Mouse (Mus musculus): ENCODE data around the gene 1700029P11Rik. TPM values are rescaled to one million over a fixed set of nuclear protein-coding genes. Genes with fewer than 3 reads are reported as not detected.

The 1700029P11Rik gene
- polyA plus RNA-seq, 1 experiment, result not detected

DNA sequence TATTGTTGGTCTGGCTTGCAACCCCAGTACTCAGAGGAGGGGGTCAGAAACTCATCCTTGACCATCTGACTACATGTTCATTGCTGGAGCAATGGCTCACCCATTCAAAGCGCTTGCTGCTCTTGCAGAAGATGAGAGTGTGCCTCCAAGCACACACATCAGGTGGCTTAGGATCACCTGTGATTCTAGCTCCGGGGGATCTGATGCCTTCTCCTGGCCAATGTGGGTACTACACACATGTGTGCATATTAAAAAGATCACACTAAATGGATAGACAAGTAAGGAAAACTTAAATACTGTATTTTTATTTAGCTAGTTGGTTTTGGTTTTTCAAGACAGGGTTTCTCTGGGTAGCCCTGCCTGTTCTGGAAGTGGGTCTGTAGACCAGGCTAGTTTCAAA, 39.3 kb upstream of the 1700029P11Rik start:
- TF ChIP-seq POLR2A (IDR thresholded peaks at IDR 0.05; ENCODE audit: borderline replicate concordance, extremely low read depth, insufficient read depth, insufficient read length, poor library complexity, severe bottlenecking), result no peak
- peak; percentile 9; the same call in 1 of the 2 replicates for TF ChIP-seq CTCF (IDR thresholded peaks at IDR 0.05; ENCODE audit: borderline replicate concordance, extremely low read depth, insufficient read depth, insufficient read length)
- no peak for DNase-seq (ENCODE audit: low read depth)

GRCm38 (mm10) chr15:81943176-81943749, 37.1 kb upstream of the 1700029P11Rik start:
- TF ChIP-seq POLR2A (IDR thresholded peaks at IDR 0.05; ENCODE audit: borderline replicate concordance, extremely low read depth, insufficient read depth, insufficient read length, poor library complexity, severe bottlenecking), result no peak
- no peak for TF ChIP-seq CTCF (IDR thresholded peaks at IDR 0.05; ENCODE audit: borderline replicate concordance, extremely low read depth, insufficient read depth, insufficient read length)
- peak; percentile 49 for DNase-seq (ENCODE audit: low read depth)

GRCm38 (mm10) chr15:81949076-81949475, 31.3 kb upstream of the 1700029P11Rik start:
- DNase-seq (ENCODE audit: low read depth), result no peak
- no peak for TF ChIP-seq POLR2A (IDR thresholded peaks at IDR 0.05; ENCODE audit: borderline replicate concordance, extremely low read depth, insufficient read depth, insufficient read length, poor library complexity, severe bottlenecking)
- TF ChIP-seq CTCF (IDR thresholded peaks at IDR 0.05; ENCODE audit: borderline replicate concordance, extremely low read depth, insufficient read depth, insufficient read length), result no peak

DNA sequence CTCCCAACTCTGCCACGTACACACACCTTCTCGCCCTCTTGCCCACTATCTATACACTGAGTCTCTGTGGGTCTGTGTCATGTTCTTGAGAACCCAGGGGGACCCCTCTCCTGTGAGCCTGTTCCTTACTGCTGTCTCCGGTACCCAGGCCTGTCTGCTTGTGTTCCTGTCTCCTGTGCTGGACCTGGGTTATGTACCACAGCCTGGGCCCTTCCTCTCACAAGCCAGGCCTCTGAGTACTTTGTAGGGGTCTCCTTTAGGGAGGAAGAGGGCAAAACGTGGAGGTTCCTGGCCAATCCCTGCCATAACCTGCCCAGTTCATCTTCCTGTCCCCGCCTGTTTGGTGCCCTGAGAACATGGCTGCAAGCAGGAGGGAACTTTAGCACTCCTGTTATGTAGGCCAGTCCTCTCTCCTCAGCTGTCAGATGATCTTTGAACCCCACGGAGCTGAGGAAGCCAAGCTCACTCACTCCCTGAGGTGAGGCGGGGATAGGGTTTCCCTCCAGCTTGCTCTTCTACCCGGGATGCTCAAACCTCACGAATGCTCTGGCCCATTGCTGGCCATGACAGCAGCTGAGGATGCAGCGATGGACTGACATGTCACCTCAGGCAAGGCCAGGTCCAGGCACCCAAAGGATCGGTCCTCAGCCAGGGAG, 30.7 kb upstream of the 1700029P11Rik start:
- no peak for DNase-seq (ENCODE audit: low read depth)
- TF ChIP-seq POLR2A (IDR thresholded peaks at IDR 0.05; ENCODE audit: borderline replicate concordance, extremely low read depth, insufficient read depth, insufficient read length, poor library complexity, severe bottlenecking) (no peak), CTCF (IDR thresholded peaks at IDR 0.05; ENCODE audit: borderline replicate concordance, extremely low read depth, insufficient read depth, insufficient read length) (no peak)

- DNase-seq (ENCODE audit: low read depth), result no peak
- TF ChIP-seq CTCF (IDR thresholded peaks at IDR 0.05; ENCODE audit: borderline replicate concordance, extremely low read depth, insufficient read depth, insufficient read length) (no peak), POLR2A (IDR thresholded peaks at IDR 0.05; ENCODE audit: borderline replicate concordance, extremely low read depth, insufficient read depth, insufficient read length, poor library complexity, severe bottlenecking) (no peak)
Measured at GRCm38 (mm10) chr15:81950716-81951115, 29.6 kb upstream of the 1700029P11Rik start.

GRCm38 (mm10) chr15:81951159-81951558, 29.2 kb upstream of the 1700029P11Rik start:
- no peak for TF ChIP-seq POLR2A (IDR thresholded peaks at IDR 0.05; ENCODE audit: borderline replicate concordance, extremely low read depth, insufficient read depth, insufficient read length, poor library complexity, severe bottlenecking)
- no peak for TF ChIP-seq CTCF (IDR thresholded peaks at IDR 0.05; ENCODE audit: borderline replicate concordance, extremely low read depth, insufficient read depth, insufficient read length)
- DNase-seq (ENCODE audit: low read depth), result no peak

DNA sequence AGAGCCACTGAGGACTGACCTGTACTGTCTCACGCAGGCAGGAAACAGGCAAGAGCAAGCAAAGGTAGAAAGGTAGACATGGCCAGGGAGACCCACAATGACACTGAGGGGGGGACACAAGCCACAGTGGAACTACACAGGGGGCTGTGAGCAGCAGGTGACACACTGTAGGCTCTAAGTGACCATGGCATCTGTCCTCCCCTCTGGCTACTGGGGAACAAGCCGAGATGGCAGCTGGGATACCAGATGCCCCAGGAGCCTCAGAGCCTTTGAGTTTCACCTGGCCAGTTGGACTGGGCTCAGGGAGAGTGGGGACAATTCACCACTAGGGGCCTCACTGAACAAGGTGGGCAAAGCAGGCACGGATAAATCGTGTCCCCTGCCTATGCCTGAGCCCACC, 28.0 kb upstream of the 1700029P11Rik start:
- no peak for DNase-seq (ENCODE audit: low read depth)
- no peak for TF ChIP-seq POLR2A (IDR thresholded peaks at IDR 0.05; ENCODE audit: borderline replicate concordance, extremely low read depth, insufficient read depth, insufficient read length, poor library complexity, severe bottlenecking)
- TF ChIP-seq CTCF (IDR thresholded peaks at IDR 0.05; ENCODE audit: borderline replicate concordance, extremely low read depth, insufficient read depth, insufficient read length), result no peak

GRCm38 (mm10) chr15:81954151-81954583, 26.2 kb upstream of the 1700029P11Rik start:
- no peak for DNase-seq (ENCODE audit: low read depth)
- no peak for TF ChIP-seq POLR2A (IDR thresholded peaks at IDR 0.05; ENCODE audit: borderline replicate concordance, extremely low read depth, insufficient read depth, insufficient read length, poor library complexity, severe bottlenecking)
- TF ChIP-seq CTCF (IDR thresholded peaks at IDR 0.05; ENCODE audit: borderline replicate concordance, extremely low read depth, insufficient read depth, insufficient read length), result no peak

DNA sequence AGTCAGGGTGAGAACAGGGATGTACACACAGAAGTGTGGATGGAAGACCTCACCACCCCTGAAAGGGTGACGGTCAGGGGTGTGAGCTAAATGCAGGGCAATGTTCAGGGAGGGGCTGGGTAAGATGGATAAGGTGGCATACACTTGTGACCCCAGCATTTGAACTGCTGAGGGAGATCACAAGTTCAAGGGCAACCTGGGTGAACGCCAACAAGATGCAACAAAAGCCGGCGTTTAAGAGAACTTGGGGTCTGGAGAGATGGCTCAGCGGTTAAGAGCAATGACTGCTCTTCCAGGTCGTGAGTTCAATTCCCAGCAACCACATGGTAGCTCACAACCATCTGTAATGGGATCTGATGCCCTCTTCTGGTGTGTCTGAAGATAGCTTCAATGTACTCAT, 25.6 kb upstream of the 1700029P11Rik start:
- no peak for TF ChIP-seq CTCF (IDR thresholded peaks at IDR 0.05; ENCODE audit: borderline replicate concordance, extremely low read depth, insufficient read depth, insufficient read length)
- TF ChIP-seq POLR2A (IDR thresholded peaks at IDR 0.05; ENCODE audit: borderline replicate concordance, extremely low read depth, insufficient read depth, insufficient read length, poor library complexity, severe bottlenecking), result no peak
- no peak for DNase-seq (ENCODE audit: low read depth)

GRCm38 (mm10) chr15:81955414-81955813, 24.9 kb upstream of the 1700029P11Rik start:
- DNase-seq (ENCODE audit: low read depth), result no peak
- TF ChIP-seq POLR2A (IDR thresholded peaks at IDR 0.05; ENCODE audit: borderline replicate concordance, extremely low read depth, insufficient read depth, insufficient read length, poor library complexity, severe bottlenecking), result no peak

DNA sequence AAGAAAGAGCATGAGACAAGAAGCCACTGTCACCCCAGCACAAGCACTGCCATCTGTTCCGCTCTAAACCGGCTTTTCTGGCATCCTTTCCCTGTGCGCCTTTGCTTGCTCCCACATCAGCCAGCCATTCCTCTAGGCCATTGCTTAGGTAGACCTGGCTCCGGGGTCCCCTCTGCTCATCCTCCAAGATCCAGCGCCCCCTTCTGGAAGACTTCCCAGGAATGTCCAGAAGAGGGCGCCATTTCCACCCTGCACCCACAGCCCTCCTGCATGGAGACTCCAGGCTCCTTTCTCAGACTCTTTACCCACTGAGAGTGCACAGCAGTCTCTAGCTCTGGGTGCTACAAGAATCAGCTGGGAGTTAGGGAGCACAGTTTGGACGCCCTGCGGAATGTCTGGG, 23.9 kb upstream of the 1700029P11Rik start:
- TF ChIP-seq POLR2A (IDR thresholded peaks at IDR 0.05; ENCODE audit: borderline replicate concordance, extremely low read depth, insufficient read depth, insufficient read length, poor library complexity, severe bottlenecking), result no peak
- TF ChIP-seq CTCF (IDR thresholded peaks at IDR 0.05; ENCODE audit: borderline replicate concordance, extremely low read depth, insufficient read depth, insufficient read length), result peak; percentile 75
- DNase-seq (ENCODE audit: low read depth), result peak; percentile 47

- no peak for DNase-seq (ENCODE audit: low read depth)
- TF ChIP-seq CTCF (IDR thresholded peaks at IDR 0.05; ENCODE audit: borderline replicate concordance, extremely low read depth, insufficient read depth, insufficient read length), result no peak
- TF ChIP-seq POLR2A (IDR thresholded peaks at IDR 0.05; ENCODE audit: borderline replicate concordance, extremely low read depth, insufficient read depth, insufficient read length, poor library complexity, severe bottlenecking), result no peak
Measured at GRCm38 (mm10) chr15:81957598-81957997, 22.7 kb upstream of the 1700029P11Rik start.
